Mouse (Mus musculus) lung, postnatal 10 days (tissue): ENCODE results near the gene Ube2v1.
A peak's percentile ranks its signal among the peaks of the same experiment; 100 is the strongest.
"Not testable (repeated sequence)": the region's sequence is repeated elsewhere in the genome, so short reads cannot be mapped to it uniquely, and the experiment has no call there.

ENCODE experiments used
- DNase-seq: peaks from one replicate; pipeline ENCODE4 v3.0.0; 2021

The Ube2v1 gene

DNA sequence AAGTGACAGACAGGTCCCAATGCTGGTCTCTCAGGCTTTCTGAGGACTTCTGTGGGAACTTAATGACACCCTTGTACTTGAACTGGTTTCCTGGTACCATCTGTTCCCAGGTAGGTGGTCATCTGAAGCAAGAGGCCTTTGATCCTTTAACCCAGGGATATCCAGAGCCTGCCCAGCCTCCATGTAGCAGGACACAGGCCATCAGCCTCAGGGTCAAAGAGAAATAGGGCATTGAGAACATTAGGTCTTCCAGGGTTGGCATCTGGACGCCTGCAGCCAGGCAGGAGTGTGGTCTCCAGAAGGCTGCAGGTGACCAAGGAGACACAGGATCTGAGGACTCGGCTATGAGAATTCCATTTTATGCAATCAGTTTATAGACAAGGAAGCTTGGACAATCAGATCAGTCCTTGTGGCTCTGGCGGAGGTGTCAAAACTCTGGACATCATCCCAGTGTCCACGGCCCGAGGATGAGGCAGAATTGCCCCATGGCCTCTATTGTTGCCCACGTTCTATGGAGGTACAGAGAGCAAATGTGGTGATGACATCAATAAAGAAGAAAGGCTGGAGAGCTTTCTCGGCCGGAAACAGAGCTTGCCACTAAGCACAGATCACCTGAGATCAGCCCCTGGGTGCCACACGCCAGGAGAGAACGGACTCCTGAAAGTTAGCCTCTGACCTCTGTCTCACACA lies 23.2 kb upstream of the Ube2v1 start:
- DNase-seq = no peak

- no peak for DNase-seq
Measured at GRCm38 (mm10) chr2:167652694-167653093, 20.8 kb upstream of the Ube2v1 start.

GRCm38 (mm10) chr2:167651622-167652021 lies 19.7 kb upstream of the Ube2v1 start:
- no peak for DNase-seq

- no peak for DNase-seq
Measured at GRCm38 (mm10) chr2:167649290-167650032, 17.6 kb upstream of the Ube2v1 start.

GRCm38 (mm10) chr2:167646411-167646810 lies 14.5 kb upstream of the Ube2v1 start:
- DNase-seq = peak; percentile 47

GRCm38 (mm10) chr2:167643356-167644052 lies 11.6 kb upstream of the Ube2v1 start:
- DNase-seq = not testable (repeated sequence)

DNA sequence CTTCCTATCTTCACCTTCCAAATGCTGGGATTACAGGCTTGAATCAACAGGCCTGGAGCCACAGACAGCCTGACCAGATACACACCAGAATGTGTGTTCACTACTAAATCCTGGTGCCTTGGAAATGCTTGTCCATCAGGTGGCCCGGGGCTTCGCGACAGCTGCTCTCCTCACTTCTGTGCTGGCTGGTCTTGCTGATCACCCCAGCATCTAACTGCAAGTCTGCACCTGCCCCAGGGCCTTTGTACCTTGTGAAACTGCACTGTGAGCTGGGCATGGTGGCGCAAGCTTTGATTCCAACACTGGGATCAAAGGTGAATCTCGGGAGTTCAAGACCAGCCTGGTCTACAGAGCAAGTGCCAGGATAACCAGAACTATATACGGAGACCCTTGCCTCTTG lies 10.3 kb upstream of the Ube2v1 start:
- DNase-seq = no peak

DNA sequence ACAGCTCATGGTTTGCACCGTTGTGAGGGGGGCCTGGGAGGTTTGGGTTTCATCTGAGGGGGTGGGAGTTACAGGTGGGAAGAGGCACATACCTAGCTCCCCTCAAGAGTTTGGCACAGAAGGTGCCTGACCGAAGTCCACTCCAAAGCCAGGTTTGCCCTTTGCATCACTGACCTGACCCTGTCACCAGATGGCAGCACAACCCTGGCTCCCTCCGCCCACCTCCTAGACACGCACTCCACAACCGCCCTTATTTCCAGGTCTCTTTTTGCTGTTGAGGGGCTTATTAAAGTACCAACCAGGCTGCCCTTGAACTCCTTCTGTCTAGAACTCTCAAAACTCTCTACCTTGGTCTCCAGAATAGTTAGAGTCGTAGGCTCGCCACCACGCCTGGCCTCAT lies 9.4 kb upstream of the Ube2v1 start:
- peak; percentile 69 for DNase-seq

DNA sequence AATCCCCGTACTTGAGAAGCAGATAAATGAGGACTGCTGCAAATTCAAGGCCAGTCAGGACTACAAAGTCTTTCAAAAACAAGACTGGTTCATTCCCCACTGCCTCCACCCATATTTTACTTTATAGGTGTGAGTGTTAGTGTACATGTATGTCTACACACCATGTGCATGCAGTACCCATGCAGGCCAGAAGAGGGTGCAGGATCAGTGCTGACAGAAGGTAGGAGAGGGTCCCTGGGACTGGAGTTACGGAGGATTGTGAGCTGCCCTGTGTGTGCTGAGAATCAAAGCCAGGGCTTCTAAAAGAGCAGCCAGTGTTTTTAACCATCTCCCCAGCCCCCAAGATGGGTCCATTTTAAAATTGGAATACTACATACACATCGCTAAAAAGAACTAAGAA lies 8.4 kb upstream of the Ube2v1 start:
- peak; percentile 66 for DNase-seq

DNA sequence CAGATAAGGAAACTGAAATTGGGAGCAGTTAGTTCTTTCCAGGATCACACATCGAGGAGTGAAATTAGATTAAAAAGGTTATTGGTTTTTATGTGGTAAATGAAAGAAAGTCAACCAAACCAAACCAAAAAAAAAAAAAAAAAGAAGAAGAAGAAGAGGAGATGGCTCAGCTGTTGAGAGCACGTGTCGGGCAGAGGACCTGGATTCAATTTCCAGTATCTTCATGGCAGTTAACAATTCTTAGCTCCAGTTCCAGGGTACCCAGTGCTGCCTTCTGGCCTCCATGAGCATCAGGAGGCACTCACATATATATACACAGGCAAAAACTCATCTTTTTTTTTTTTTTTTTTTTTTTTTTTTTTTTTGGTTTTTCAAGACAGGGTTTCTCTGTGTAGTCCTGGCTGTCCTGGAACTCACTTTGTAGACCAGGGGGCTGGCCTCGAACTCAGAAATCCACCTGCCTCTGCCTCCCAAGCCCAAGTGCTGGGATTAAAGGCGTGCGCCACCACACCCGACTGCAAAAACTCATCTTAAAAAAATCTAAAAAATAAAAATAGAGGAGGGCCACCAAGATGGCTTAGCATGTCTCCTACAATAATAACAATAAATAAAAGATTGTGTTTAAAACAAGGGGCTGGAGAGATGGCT lies 3.1 kb upstream of the Ube2v1 start:
- DNase-seq = no peak

GRCm38 (mm10) chr2:167634338-167634770 lies 2.5 kb upstream of the Ube2v1 start:
- peak; percentile 98 for DNase-seq

- no peak for DNase-seq
Measured at GRCm38 (mm10) chr2:167633537-167633872, 1.6 kb upstream of the Ube2v1 start.

- no peak for DNase-seq
Measured at GRCm38 (mm10) chr2:167632731-167633536, 1.0 kb upstream of the Ube2v1 start.

DNA sequence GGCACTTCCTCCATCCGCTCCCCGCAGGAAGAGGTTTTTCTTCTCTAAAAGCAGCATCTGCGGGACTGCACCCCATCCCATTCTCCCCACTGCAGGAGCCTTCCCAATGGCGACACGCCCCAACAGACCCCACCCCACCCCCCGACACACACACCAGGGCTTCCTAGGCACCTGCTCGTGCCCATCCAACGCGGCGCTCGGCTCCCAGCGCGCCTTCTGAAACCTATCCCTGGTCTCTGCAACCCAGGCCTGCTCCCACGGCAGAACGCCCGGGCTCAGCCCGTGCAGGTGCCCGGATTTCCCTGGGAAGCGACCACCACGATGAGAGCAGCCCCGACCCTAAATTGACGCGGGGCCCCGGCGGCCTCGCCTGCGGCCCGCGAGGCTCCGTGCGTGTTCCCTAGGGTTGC lies 709 bp downstream of the Ube2v1 start:
- peak; percentile 31 for DNase-seq

GRCm38 (mm10) chr2:167630421-167630820 lies 1.5 kb downstream of the Ube2v1 start:
- no peak for DNase-seq

GRCm38 (mm10) chr2:167629665-167630209 lies 2.2 kb downstream of the Ube2v1 start:
- no peak for DNase-seq

DNA sequence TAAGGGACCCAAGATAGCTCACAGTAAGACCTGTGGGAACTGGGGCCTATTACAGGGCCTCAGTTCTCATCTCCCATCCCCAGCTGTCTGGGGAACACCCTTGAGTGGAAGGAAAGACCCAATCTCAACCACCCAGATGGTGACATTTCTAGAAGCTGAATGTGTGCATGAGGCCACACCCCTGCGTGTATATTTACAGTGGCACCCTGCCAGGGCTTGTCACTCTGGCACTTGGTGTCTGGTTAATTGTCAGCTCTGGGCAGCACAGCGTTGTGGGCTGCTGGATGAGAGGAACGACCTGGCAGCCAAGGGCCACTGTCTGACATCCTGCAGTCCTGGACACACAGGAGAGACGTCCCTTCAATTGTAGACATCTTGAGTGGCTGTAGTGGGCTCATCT lies 3.0 kb downstream of the Ube2v1 start:
- peak; percentile 68 for DNase-seq

GRCm38 (mm10) chr2:167627019-167627418 lies 4.9 kb downstream of the Ube2v1 start:
- DNase-seq = no peak

DNA sequence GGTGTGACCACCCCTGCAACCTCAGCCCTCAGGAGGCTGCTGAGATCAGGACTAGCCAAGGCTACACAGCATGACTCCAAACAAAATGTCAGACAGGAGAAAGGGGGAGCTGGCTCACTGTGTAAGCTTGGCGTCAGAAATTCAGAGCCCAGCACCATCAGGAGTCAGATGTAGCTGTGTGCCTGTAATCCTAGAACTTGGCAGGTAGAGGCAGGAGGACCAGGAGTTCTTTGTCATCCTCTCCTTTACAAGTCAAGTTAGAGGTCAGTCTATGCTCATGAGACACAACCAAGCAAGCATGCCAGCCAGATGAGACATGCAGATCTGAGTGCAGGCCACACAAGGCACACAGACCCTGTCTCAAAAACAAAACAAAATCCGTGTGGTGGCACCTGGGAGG lies 6.2 kb downstream of the Ube2v1 start:
- DNase-seq = no peak

DNA sequence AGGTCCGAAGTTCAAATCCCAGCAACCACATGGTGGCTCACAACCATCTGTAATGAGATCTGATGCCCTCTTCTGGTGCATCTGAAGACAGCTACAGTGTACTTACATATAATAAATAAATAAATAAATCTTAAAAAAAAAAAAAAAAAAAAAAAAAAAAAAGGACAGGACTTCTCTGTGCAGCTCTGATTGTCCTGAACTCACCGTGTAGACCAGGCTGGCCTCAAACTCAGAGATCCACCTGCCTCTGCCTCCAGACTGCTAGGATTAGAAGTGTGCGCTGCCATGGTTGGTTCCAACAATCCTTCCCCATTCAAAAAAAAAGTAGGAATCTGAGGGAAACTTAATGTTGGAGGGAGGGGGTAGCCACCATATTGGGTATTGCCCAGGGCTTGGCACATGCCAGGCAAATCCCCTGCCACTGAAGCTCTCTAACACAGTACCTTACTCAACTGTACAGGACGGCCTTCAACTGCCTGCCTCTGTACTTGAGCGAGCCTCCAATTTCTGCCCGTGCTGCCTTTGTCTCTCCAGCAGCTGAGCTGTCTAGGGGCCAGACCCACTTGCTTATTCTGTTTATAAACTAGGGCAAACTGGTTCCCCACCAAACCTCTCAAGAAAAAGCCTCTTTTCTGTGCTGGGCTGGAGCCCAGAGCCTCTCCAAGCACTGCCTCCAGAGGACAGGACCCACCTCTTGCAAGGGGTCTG lies 7.4 kb downstream of the Ube2v1 start:
- no peak for DNase-seq

DNA sequence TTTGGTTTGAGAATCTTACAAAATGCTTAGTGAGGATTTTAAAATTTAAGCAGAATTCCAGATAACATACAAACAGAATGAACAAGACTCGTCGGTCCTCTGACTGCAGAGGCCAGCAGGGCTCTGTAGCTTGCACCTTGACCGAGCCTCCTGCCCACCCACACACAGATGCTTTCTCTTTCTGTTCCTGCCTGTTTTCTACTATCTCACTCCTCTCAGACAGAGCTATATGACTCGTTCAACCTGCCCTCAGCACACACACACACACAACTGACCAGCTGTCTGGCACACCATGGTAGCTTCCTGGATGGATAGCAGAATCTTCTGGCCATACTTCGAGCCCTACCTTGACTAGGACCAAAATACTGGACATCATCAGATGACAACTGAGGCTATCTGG lies 8.9 kb downstream of the Ube2v1 start:
- no peak for DNase-seq

- DNase-seq = no peak
Measured at GRCm38 (mm10) chr2:167622352-167622751, 9.5 kb downstream of the Ube2v1 start.
